Mouse (Mus musculus) cerebellum, postnatal 36 days (tissue): ENCODE results near the gene Naa16.

Experiments
- DNase-seq, 2 experiments: peaks; one replicate each; pipeline ENCODE4 v3.0.0; 2021 to 2022; ENCODE audit warnings: mixed read lengths in 2 of 2

Gene Naa16

DNA sequence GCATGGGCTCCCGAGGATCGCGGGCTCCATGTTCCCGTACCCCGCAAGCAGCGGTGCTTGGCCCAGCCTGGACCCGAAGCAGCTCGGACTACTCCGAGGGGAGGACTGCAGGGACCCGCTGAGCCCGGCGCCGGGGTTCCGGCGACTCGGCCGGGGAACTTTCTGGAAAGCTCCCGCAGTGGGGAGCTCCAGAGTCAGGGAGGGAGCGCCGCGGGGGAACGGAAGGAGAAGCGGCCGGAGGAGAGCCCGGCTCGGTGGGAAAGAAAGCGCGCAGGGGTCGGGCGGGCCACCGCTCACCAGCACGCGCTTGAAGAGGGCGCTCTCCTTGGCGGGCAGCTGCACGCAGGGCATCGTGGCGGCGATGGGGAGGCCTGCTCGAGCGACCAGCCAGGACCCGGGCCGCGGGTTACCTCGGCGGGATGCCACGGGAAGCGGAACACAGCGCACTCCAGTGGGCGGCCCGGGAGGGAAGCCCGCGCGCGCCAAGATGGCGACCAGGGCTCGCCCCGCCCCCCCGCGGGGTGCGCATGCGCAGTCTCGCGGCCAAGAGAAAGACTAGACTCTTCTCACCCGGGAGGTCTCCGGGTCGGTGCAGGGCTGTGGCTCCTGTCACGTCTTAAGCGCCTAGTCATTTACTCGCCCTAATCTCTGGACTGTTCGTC, at the start of gene Naa16:
Gene Naa16 (minus strand): TSS at position 514 of the 662 bp plus-strand sequence.
- DNase-seq = peak; percentile 95 to 96

DNA sequence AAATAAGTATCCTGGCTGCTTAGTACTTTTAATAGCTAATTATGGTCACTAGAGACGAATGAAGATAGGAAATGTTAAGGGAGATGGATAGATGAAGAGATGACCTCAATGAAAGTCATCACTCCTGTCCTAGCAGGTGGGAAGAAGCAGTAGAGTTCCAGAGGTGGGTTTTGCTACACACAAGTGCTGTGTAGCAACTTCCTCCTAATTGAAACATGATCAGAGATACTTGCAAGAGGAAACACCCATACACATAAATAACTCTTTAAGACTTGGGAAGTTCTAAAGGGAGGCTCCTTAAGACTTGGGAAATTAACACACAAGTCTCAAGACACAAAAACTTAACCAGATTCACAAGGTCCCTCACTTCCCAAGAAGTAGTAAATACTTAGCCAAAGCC, 43.5 kb upstream of the Naa16 start:
- DNase-seq = no peak

DNA sequence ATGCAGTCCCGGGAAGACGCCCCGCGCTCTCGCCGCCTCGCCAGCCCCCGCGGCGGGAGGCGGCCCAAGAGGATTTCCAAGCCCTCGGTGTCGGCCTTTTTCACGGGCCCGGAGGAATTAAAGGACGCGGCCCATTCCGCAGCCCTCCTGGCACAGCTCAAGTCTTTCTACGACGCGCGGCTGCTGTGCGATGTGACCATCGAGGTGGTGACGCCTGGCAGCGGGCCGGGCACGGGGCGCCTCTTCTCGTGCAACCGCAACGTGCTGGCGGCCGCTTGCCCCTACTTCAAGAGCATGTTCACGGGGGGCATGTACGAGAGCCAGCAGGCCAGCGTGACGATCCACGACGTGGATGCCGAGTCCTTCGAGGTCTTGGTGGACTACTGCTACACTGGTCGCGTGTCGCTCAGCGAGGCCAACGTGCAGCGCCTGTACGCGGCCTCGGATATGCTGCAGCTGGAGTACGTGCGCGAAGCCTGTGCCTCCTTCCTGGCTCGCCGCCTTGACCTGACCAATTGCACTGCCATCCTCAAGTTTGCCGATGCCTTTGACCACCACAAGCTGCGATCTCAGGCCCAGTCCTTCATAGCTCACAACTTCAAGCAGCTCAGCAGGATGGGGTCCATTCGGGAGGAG, 36.3 kb upstream of the Naa16 start:
- DNase-seq = peak in 1 of 2 experiments; percentile 22

DNA sequence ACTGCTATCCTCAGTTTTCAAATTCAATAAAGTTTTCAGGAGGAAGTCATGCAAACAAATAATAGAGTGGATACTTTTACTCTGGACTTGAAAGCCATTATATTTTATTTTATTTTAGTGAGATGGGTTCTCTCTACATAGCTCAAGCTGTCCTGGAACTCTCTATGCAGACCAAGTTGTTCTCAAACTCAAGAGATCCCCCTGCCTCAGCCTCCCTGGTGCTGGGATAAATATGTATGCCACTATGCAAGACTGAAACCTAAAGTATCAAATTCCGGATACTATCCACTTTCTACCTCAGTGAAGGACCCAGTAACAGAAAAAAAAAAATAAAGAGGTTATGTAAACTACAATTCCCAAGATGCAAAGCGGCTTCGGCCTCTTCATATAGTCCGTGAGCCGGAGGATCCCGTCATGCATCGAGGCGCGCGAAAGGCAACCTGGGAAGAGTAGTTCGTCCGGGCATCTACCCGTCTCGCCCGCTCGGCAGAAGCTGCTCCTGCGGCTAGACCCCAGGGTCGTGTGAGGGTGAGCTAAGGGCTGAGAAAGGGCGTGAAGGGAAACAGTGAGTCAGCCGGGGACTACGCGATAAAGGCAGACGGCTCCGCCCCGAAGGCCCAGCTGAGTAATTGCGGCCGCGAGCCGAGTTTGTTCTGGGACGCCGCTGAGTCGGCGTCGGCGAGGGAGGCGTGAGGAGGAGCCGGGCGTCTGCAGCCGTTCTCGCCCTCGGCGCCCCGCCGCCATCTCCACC, 35.6 kb upstream of the Naa16 start, which contains the start of gene Kbtbd7:
Gene Kbtbd7 (plus strand): TSS at position 533 of the 751 bp plus-strand sequence.
- peak; percentile 88 to 92 for DNase-seq

DNA sequence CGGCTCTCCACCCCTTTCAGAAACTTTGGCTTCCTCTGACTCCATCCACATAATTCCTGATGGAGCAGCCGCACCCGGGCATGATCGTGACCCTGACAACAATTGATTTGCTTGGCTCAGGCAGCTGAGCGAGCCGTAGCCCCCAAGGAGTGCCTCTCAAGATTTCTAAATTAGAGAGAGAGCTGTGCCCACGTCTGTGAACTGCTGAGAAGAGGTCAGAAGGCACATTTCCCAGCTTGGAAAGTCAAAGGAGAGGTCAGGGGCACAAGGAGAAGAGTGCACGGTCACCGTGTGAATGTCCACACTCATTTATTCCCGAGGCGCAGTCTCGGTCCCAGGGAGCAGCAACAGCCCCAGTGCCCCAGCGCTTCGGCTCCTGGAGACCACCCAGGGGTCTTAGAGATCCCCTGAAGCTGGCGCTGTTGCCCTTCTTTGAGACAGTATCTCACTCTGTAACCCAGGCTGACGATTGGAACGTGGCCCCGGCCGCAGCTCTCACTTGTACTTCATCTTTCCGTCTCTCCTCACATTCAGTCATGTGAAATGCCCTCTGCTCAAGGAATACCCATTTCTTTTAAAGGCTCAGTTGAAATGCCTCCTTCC, 29.6 kb upstream of the Naa16 start:
- DNase-seq = no peak

DNA sequence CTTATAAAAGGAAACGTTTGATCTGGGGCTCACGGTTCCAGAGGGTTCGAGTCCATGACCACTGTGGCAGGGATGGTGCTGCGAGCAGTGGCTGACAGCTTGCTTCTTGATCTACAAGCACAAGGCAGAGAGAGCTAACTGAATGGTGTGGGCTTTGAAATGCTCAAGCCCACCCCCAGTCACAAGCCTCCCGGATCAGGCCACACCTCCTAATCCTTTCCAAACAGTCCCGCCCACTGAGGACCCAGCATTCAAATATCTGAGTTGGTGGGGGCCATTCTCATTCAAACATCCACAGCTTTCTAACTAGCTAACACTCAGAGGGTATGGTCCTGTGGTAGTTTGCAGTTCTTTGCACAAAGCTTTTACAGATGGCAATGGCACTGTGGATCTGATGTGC, 22.5 kb upstream of the Naa16 start:
- no peak for DNase-seq

DNA sequence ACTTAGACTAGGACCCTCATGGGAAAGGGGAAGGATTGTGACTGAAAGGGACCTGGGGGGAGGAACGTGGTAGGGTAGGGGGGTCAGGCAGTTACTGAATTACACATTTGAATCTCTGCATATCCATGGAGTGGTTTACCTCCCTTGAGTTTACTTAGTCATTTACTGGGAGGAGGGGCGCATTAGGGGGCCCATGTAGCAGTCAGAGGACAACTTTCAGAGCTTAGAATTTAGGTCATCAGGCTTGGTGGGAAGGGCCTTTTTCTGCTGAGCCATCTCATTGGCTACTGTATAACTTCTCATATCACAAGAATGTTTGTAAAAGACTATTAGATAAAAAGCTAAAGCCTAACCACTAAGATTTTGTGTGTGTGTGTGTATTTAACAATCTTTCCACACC, 20.1 kb upstream of the Naa16 start:
- no peak for DNase-seq

DNA sequence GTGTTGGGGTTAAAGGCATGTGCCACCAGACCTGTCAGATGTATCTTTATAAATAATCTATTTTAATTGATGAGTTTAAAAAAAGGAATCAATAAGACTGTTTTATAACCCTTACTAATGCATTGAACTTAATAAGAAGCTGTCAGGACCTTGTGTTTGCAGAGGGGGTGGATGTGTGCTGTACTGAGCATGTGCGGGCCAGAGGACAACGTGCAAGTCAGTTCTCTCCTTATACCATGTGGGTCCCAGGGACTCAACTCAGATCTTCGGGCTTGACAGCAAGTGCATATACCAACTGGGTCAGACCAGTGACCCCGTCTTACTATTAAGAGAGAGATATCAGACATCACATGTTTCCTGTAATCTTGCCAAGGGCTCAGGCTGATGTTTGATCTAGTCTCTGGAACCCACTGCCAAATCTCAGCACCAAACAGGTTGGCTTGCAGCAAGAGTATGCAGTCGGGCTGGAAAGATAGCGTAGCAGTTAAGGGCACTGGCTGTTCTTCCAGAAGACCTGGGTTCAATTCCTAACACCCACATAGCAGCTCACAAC, 18.8 kb upstream of the Naa16 start:
- DNase-seq = no peak

DNA sequence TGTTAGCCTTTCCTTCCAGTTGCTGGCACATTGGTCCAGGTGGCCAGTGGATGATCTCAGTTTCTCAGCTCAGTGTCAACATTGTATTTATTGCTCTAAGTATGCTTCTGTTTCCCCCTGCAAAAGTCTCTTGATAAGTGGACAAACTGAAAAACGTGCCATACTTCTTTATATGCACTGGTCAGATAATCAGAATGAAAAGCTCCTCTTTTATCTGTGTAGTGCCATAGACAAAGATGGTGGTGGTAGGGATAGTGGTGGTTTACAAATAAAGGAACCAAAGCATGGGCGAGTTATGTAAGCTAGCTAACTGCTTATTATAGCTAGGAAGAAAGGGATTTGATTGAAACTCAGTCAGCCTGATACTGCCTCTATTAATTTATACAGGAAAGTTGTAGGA, 17.1 kb upstream of the Naa16 start:
- DNase-seq = no peak

DNA sequence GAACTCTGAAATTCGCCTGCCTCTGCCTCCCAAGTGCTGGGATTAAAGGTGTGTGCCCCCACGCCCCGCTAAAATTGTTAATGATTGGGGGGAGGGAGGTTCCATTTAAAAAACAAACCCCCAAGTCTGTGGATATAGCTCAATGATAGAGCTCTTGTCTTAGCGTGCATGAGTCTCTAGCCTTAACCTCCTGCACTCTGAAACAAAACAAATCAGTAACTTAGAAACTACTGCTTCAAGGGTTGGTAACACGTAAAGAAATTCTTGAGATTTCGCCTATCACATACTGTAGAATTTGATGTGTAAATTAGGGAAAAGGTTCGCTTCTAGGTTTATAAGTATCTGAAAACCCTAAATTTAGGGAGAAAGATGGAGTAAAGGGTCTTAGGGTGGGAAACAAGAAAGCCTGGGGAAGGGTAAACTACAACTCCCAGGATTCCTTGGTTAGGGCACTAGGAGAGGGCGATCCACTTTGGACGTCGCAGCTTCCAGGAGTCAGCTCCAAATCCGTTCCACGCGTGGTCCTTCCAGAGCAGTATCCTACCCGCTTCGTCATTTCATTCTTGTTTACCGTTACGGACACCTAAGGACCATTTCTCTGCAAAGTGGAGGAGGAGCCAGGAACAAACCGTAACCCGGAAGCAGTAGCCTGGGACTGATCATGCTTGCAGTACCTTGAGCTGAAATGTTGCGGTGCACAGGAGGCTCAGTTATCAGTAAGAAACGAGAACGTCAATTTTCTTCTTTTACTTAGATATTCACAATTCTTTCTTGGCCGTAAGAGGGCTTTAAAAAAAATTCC, 6.9 kb upstream of the Naa16 start, which contains the start of gene Mtrf1:
Gene Mtrf1 (plus strand): TSS at position 452 of the 802 bp plus-strand sequence.
- DNase-seq = peak; percentile 61 to 74

DNA sequence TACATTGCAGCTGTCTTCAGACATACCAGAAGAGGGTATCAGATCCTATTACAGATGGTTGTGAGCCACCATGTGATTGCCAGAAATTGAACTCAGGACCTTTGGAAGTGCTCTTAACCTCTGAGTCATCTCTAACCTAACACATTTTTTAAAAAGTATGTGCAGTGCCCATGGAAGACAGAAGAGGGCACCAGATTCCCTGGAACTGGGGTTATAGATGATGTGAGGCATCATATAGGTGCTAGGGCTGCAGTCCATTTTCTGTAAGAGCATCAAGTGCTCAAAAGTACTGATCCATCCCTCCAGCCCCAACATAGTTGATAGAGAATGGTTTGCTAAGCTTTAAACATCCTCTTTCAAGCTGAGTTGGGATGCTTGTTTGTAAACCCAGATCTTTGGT, 4.0 kb upstream of the Naa16 start:
- DNase-seq = peak in 1 of 2 experiments; percentile 21

DNA sequence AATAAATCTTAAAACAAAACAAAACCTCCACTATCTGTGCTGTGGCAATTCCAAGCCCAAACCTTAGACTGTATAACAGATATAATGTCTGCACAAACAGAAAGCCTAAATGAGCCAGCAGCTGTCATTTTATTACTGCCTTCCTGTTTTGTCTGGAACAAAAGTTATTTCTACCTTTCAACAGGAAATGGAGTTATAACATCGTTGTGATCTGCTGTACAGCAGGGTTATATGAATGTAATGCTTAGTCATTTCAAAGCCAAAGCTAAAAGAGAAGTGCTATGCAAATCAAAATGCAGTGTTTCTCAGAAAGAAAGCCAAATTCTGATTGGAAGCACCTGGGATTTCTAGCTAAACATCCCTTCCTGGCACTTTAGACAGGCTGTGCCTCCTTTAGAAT, 2.7 kb upstream of the Naa16 start:
- no peak for DNase-seq

DNA sequence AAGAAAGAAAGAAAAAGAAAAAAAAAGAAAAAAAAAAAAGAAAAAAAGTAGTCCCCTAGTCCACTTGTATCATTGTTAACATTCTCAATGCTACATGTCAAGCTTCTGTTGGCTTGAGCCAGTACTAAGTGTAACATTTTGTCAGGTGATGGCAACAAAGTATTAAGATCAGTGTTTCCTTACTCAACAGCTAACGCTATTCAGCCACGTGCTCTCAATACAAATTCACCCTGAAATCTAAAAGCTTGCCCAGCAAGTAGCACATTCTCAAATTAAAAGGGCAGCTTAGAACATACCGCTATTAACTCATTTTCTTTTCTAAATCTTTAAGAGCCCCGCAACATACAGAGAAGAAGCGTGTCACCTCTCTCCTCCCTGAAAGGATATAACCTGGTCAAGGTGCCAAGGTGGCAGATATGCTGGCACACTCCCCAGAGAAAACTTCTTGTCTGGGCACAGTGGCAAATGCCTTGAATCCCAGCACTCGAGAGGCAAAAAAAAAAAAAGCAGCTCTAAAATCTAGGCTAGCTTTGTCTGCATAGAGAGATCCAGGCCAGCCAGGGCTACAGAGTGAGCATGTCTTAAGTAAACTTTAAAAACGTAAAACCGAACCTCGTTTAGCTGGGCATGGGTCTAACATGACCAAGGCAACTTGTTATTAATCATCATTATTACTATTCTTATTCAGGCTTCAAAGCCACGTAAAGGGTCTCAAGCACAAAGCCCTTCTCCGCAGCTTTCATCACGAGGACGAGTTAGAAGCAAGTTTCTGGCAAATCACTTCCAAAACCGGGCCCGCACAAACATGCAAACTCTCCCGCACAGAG, 927 bp downstream of the Naa16 start:
- DNase-seq = peak; percentile 40 to 56

DNA sequence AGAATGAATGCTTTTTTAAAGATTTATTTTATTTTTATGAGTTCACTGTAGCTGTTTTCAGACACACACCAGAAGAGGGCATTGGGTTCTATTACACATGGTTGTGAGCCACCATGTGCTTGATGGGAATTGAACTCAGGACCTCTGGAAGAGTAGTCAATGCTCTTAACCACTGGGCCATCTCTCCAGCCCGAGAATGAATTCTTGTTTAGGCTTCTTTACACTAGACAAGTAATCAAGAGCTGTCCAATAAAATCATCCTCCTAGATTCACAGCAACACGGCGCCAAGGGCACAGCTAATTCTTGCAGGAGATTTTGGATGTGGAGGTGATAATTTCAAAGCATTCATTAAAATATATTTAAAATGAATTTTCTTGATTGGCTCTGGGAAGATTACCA, 2.3 kb downstream of the Naa16 start:
- DNase-seq = no peak

DNA sequence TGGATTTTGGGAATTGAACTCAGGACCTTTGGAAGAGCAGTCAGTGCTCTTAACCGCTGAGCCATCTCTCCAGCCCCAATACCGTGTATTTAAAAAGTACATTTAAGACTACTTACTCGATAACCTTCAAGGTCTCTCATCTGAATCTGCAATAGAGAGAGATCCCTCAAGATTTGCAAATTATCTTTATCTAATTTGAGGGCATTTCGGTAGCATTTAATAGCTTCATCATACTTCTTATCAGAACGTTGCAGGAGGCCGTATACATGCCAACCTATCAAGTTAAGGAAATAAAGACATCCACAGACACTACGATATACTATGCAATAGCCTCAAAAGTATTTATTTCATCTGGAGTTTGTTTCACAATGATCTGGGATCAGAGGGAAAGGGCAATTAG, 7.5 kb downstream of the Naa16 start:
- DNase-seq = no peak

DNA sequence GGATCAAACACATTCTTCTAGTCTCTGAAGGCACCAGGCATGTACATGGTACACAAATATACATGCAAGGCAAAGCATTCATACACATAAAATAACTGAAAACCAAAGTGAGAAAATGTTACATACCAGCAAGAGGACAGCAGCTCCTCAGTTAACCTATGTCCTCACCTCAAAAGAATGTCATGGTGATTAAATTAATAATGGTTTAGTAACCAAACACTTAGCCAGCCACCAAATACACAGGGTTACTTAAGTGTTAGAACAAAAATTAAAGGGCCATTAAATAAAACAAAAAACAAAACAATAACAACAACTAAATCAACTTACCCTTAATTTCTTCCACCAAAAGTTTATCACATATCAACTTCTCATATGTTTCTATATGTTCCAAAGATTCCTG, 13.5 kb downstream of the Naa16 start:
- no peak for DNase-seq

DNA sequence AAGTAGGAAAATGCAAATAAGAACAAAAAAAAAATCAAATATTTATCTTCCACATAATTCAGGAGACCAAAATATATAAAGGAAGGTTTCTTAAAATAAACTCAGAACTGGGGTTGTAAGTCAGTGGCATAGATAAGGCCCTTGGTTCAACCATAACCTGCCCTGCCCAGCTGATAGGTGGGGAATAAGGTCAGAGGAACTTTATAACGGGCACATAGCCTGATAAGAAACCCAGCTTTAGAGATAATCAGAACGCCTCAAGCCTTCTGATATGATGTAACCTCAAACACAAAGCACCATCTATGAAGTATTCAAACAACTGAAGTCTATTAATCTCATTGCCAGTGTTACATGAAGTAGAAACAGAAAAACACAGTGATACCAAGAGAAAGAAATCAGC, 32.5 kb downstream of the Naa16 start:
- no peak for DNase-seq

DNA sequence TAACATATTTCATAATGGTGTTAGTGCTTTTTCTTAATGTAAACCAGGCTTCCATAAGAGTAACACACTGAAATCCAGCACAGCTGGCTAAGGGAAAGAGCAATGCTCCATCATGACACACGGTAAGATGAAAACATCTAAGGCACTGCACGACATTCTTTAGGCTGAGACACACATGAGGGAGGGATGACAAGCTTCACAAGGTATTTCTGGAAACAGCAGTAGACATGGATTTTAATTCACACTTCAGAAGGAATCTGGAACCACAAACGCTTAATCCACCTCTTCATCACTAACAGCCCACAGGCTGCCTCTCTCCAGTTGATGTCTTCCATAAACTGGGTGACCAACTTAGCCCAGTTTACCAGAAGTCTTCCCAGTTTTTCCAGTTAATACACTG, 44.2 kb downstream of the Naa16 start:
- DNase-seq = no peak

DNA sequence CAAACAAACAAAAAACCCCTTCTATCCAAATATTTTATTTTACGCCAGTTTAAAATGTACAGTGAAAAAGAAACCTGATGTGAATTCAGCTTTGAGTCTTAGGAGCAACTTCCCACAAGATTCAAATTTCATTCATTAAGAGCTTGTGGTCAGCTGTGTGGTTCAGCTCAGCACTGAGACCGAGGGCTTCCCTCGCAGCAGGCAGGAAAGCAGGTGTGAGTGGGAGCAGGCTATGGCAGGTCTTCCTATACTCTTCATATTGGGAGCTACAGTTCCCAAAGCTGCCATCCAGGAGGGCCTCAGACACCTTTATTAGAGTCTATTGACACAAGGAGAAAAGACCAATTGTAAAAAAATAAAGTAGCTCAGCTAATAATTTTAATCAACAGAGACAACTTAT, 55.0 kb downstream of the Naa16 start:
- no peak for DNase-seq

DNA sequence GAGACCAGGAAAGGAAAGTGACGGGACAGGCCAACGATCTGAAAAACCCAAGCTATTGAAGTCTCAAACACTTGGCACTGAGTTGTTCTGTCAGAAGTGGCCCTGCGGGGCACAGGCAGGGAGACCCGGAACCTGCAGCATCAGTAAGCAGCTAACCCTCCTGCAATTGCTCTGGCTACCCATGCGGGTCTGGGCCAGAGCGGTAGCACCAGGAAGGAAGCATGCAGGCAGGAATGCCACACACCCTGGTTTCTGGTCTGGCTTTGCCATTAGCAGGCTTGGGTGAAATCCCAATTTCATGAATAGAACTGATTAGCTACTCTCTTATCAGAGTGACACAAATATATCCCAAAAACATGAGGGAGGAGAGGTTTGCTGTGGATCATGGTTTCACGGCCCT, 58.6 kb downstream of the Naa16 start:
- DNase-seq = no peak

DNA sequence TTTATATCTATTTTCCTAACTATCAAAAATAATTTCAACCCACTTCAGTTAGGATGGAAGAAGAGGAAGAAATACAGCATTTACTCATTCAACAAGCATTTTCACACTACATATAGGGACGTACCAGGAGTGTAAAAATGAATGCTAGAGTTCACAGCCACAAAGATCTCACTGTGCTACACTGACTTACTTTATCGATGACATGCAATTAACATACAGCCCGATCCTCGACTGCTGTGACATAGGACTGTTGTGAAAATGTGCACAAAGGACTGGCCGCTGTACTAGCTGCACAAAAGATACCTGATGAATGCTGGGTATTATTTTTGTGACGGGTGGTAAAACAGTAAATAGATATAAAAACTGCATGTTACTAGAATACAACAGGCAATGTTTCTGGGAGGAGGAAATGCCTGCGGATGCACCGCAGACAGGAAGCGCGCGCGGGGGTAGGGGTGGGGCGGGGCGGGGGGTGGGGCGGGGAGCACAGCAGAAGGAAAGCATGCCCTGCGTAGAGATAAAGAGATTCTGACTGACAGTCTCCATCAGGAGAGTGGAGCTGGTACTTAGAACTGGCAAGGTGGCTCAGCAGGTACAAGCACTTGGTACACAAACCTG, 59.5 kb downstream of the Naa16 start:
- no peak for DNase-seq
